Mouse (Mus musculus) left cerebral cortex, postnatal 36 days (tissue): Measurements from ENCODE around the gene Krt7. TPM values are rescaled to one million over a fixed set of nuclear protein-coding genes. Genes with fewer than 3 reads are reported as not detected.

Source experiments
- microRNA-seq: library from miRNA; unstranded; fragments of <30 nt; microRNA quantifications from one replicate; pipeline ENCODE4 v1.2.0, GENCODE M21; 2022
- total RNA-seq, 2 experiments: library from RNA; stranded (reverse); gene quantifications; 2 replicates each; pipeline ENCODE4 v1.2.3; 2021

Gene Krt7
- total RNA-seq, 2 experiments from 2014 or later = 0.07 TPM; not detected in 1

Small RNA genes within 50 kb of the gene (microRNA-seq; reads per million reads assigned to microRNA genes)
- gene Mir1941 = 24.9 reads per million, percentile 42 among the genes with 10 or more reads in this experiment

Other genes starting within 250 kb of the Krt7 start
- 100 to 1,000 TPM; 110 to 118 TPM for gene Acvr1b, start 237.0 kb upstream of the Krt7 start, total RNA-seq
- 10 to 100 TPM; 76.3 to 89.5 TPM for gene Grasp, start 186.9 kb upstream of the Krt7 start, total RNA-seq
- gene Nr4a1, start 156.8 kb upstream of the Krt7 start, total RNA-seq = 100 to 1,000 TPM in 1 of 2 experiments, 10 to 100 TPM in 1; 60.5 to 156 TPM
- gene Atg101, start 126.8 kb upstream of the Krt7 start, total RNA-seq = 10 to 100 TPM; 43.5 to 45.5 TPM
- under 1 TPM; 0.27 to 0.37 TPM for gene 6030408B16Rik, start 117.8 kb upstream of the Krt7 start, total RNA-seq
- gene Krt80, start 40.9 kb upstream of the Krt7 start, total RNA-seq = 1 to 10 TPM; 3.4 to 6.1 TPM
- under 1 TPM in 1 of 2 experiments, not detected in 1; 0.37 TPM for gene Krt87, start 27.8 kb downstream of the Krt7 start, total RNA-seq
- not detected for gene Krt88, start 36.7 kb downstream of the Krt7 start, total RNA-seq
- gene Krt81, start 52.7 kb downstream of the Krt7 start, total RNA-seq = not detected
- not detected for gene Krt86, start 62.4 kb downstream of the Krt7 start, total RNA-seq
- not detected for gene Krt83, start 80.5 kb downstream of the Krt7 start, total RNA-seq
- not detected for gene Gm49425, start 106.2 kb downstream of the Krt7 start, total RNA-seq
- gene Krt84, start 121.8 kb downstream of the Krt7 start, total RNA-seq = not detected
- not detected for gene Krt82, start 139.6 kb downstream of the Krt7 start, total RNA-seq
- gene Krt90, start 151.9 kb downstream of the Krt7 start, total RNA-seq = not detected
- not detected for gene Krt75, start 162.9 kb downstream of the Krt7 start, total RNA-seq
- not detected for gene Gm5414, start 217.1 kb downstream of the Krt7 start, total RNA-seq
- not detected for gene Gm5478, start 236.3 kb downstream of the Krt7 start, total RNA-seq